Mouse (Mus musculus) forebrain, embryonic 11.5 days (tissue): ENCODE measurements around the gene Cox20. TPM values are rescaled to one million over a fixed set of nuclear protein-coding genes. Genes with fewer than 3 reads are reported as not detected.
A peak's percentile ranks its signal among the peaks of the same experiment; 100 is the strongest.

Experiments
- ATAC-seq: fragments of 200-750 bp; cut with Nextera tagmentation; replicated peaks from 2 replicates; pipeline ENCODE4 v1.8.0; 2017; ENCODE audit warnings: moderate TSS enrichment; ENCODE audit not compliant: low FRiP score
- DNase-seq: peaks from one replicate; pipeline ENCODE4 v3.0.0-alpha.2; 2017; ENCODE audit warnings: low spot score
- H3K27ac ChIP-seq: fragments of 300-500 bp; sonication (generic); 2 replicates; pipeline ENCODE4 v1.5.1; 2014; ENCODE audit warnings: low read depth, low read length
- H3K27me3 ChIP-seq: fragments of 300-500 bp; sonication (generic); 2 replicates; pipeline ENCODE4 v1.6.1; 2014; ENCODE audit warnings: mild to moderate bottlenecking, low read length, mixed read lengths; ENCODE audit not compliant: control insufficient read depth, insufficient read depth
- H3K36me3 ChIP-seq: fragments of 300-500 bp; sonication (generic); 2 replicates; pipeline ENCODE4 v1.6.1; 2014; ENCODE audit warnings: mild to moderate bottlenecking, low read length, moderate library complexity, mixed read lengths; ENCODE audit not compliant: control insufficient read depth, insufficient read depth
- H3K4me1 ChIP-seq: fragments of 300-500 bp; sonication (generic); replicated peaks from 2 replicates; pipeline ENCODE4 v1.6.1; 2014; ENCODE audit warnings: low read length, mixed read lengths; ENCODE audit not compliant: control insufficient read depth, insufficient read depth
- H3K4me2 ChIP-seq: fragments of 300-500 bp; sonication (generic); 2 replicates; pipeline ENCODE4 v1.6.1; 2014; ENCODE audit warnings: low read depth, mild to moderate bottlenecking, low read length, moderate library complexity, mixed read lengths; ENCODE audit not compliant: severe bottlenecking
- H3K4me3 ChIP-seq: fragments of 300-500 bp; sonication (generic); 2 replicates; pipeline ENCODE4 v1.5.1; 2014; ENCODE audit warnings: low read depth, low read length
- H3K9ac ChIP-seq: fragments of 300-500 bp; sonication (generic); 2 replicates; pipeline ENCODE4 v1.6.1; 2014; ENCODE audit warnings: low read length
- H3K9me3 ChIP-seq: fragments of 300-500 bp; sonication (generic); 2 replicates; pipeline ENCODE4 v1.6.1; 2016; ENCODE audit warnings: low read length, mixed read lengths; ENCODE audit not compliant: control insufficient read depth
- WGBS: fragments of 180-500 bp; shearing (Covaris S2); extraction: QIAGEN DNeasy Blood & Tissue Kit; methylation state at CpG from one replicate; pipeline ENCODE4 v1.1.7; 2014; 5-methylcytosine and 5-hydroxymethylcytosine counted together
- polyA plus RNA-seq: library from polyadenylated mRNA; unstranded; fragments of >200 nt; fragmentation: Nextera tagmentation; extraction: Ambion mirVana; gene quantifications from 2 replicates; pipeline ENCODE4 v1.2.1, GENCODE M21; 2014

The Cox20 gene
- polyA plus RNA-seq, 1 experiment from 2014 or later, result 112 TPM

GRCm38 (mm10) chr1:178324568-178324967 lies 5.6 kb downstream of the Cox20 start:
- Histone ChIP-seq H3K4me1 (peaks cover 13% of the 10 kb centered on the region), H3K9ac (no peak overlapping the region), H3K9me3 (no peaks in the 10 kb centered on the region), H3K4me2 (no peak overlapping the region), H3K27me3 (no peaks in the 10 kb centered on the region), H3K4me3 (no peak overlapping the region), H3K27ac (no peak overlapping the region), H3K36me3 (peaks cover 10% of the 10 kb centered on the region; the same call in 1 of the 2 replicates)
- ATAC-seq (no peak), DNase-seq (no peak)
- WGBS, result 97% methylated on average over 1 of the region's 1 CpGs

- Histone ChIP-seq H3K4me3 (no peak overlapping the region), H3K27ac (no peak overlapping the region), H3K36me3 (peaks cover 10% of the 10 kb centered on the region; the same call in 1 of the 2 replicates), H3K4me2 (no peak overlapping the region), H3K9ac (no peak overlapping the region), H3K27me3 (no peaks in the 10 kb centered on the region), H3K9me3 (no peaks in the 10 kb centered on the region), H3K4me1 (peaks cover under 1% of the 10 kb centered on the region)
- WGBS, result 92% methylated on average over 1 of the region's 1 CpGs
- no peak for DNase-seq
- no peak for ATAC-seq
Measured at GRCm38 (mm10) chr1:178326357-178326756, 7.4 kb downstream of the Cox20 start.

GRCm38 (mm10) chr1:178326950-178327349 lies 8.0 kb downstream of the Cox20 start:
- Histone ChIP-seq H3K27ac (no peak overlapping the region), H3K4me3 (no peak overlapping the region), H3K4me2 (no peak overlapping the region), H3K9ac (no peak overlapping the region), H3K27me3 (no peaks in the 10 kb centered on the region), H3K36me3 (peaks cover 15% of the 10 kb centered on the region), H3K4me1 (no peaks in the 10 kb centered on the region; the same call in 1 of the 2 replicates), H3K9me3 (no peaks in the 10 kb centered on the region)
- DNase-seq (no peak), ATAC-seq (no peak)
- WGBS, result 90% methylated on average over 1 of the region's 1 CpGs

DNA sequence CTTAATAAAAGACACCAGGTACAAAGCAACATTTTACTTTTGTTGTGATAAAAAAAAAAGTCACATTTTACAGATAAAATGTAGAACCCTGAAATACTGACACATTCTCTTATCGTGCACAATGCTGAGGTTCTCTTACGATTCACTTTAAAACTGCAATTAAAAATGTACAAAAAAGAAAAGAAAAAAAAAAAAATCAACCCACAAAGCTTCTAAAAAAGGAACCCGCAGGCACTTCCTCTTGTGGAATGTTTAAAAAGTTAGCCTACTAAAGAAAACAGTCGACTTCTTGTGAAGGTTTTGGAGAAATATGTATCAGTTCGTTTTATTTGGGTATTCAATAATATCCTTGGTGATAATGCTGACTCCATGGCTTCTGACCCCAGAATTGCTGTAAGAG lies 10.1 kb downstream of the Cox20 start:
- Histone ChIP-seq H3K27ac (no peak overlapping the region), H3K4me1 (peaks cover under 1% of the 10 kb centered on the region; the same call in 1 of the 2 replicates), H3K27me3 (no peaks in the 10 kb centered on the region), H3K4me2 (no peak overlapping the region), H3K36me3 (peaks cover 17% of the 10 kb centered on the region), H3K9me3 (no peaks in the 10 kb centered on the region), H3K9ac (no peak overlapping the region), H3K4me3 (no peak overlapping the region)
- DNase-seq, result no peak
- WGBS, result 88% methylated on average over 5 of the region's 5 CpGs
- ATAC-seq, result no peak

- H3K36me3 ChIP-seq, result peaks cover 21% of the 10 kb centered on the region
- H3K4me1 ChIP-seq, result peaks cover 6% of the 10 kb centered on the region; the same call in 1 of the 2 replicates
- H3K4me3 ChIP-seq, result no peak overlapping the region
- H3K27me3 ChIP-seq, result no peaks in the 10 kb centered on the region
- WGBS, result 89% methylated on average over 6 of the region's 6 CpGs
- DNase-seq, result no peak
- no peak overlapping the region for H3K27ac ChIP-seq
- H3K9ac ChIP-seq, result no peak overlapping the region
- H3K4me2 ChIP-seq, result no peak overlapping the region
- no peak for ATAC-seq
- no peaks in the 10 kb centered on the region for H3K9me3 ChIP-seq
Measured at GRCm38 (mm10) chr1:178329946-178330345, 11.0 kb downstream of the Cox20 start.

- Histone ChIP-seq H3K9me3 (no peaks in the 10 kb centered on the region), H3K36me3 (peaks cover 19% of the 10 kb centered on the region), H3K4me3 (peak overlapping the region; percentile 100), H3K27ac (peak overlapping the region; percentile 99; the same call in 1 of the 2 replicates), H3K27me3 (no peaks in the 10 kb centered on the region), H3K9ac (peak overlapping the region; percentile 100), H3K4me2 (peak overlapping the region; percentile 55), H3K4me1 (peaks cover 6% of the 10 kb centered on the region; the same call in 1 of the 2 replicates)
- 0% methylated on average over 16 of the region's 16 CpGs for WGBS
- no peak for DNase-seq
- no peak for ATAC-seq
Measured at GRCm38 (mm10) chr1:178335860-178336261, 16.9 kb downstream of the Cox20 start.

DNA sequence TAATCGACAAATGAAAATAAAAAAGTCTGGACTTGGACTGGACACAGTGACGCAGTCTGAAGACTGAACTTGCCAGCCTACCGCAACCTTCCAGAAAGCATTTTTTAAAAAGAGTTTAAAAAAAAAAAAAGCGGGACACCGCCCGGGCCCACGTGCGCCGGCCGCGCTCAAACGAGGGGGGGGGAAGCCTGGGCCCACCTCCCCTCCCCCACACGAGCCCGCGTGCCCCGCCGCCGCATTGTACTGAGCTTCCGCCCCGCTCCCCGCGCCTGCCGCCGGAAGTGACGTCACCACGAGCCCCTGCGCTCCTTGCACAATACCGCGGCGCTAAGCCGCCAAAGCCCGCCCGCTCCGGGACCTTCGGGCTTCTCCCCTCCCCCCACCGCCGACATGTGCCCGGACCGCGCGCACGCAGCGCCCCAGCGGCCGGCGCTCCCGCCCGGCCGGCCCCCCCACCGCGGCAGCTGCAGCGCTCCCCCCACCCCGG lies 17.4 kb downstream of the Cox20 start:
- Histone ChIP-seq H3K36me3 (peaks cover 19% of the 10 kb centered on the region), H3K4me1 (peaks cover 6% of the 10 kb centered on the region; the same call in 1 of the 2 replicates), H3K9me3 (no peaks in the 10 kb centered on the region), H3K4me3 (peak overlapping the region; percentile 100), H3K4me2 (peak overlapping the region; percentile 55; the same call in 1 of the 2 replicates), H3K9ac (peak overlapping the region; percentile 100), H3K27ac (peak overlapping the region; percentile 99), H3K27me3 (no peaks in the 10 kb centered on the region)
- 0% methylated on average over 38 of the region's 53 CpGs for WGBS
- DNase-seq, result peak; percentile 98
- ATAC-seq, result peak; percentile 93

DNA sequence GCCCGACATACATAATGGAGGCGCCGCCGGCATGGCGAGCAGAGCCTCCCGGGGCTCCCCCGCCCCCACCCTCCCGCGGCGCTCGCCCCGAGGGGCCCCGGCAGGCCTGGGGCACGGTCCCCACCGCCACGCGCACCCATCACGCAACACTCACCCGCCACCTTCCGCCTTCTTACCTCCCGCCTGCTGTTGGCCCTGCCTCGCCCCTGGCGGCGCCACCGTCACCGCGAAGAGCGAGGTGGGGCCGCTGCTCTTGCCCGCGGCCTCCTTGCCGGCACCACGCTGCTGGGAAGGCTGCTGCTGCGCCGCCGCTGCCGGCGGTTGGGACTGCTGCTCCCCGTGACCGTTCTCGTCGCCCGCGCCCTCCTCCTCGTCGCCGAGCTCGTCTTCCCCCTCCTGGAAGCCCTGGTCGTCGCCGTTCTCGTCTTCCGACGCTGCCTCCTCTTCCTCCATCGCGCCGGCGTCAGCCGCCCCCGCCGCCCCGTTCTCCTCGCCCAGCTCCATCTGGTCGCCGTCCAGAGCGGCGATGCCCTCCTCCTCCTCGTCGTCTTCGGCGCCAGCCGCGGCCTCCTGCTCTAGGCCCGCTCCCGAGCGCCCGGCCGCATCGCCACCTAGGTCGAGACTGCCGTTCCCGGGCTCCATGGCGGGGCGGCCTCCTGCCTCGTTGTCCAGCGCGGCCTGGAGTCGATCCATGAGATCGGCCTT lies 18.0 kb downstream of the Cox20 start:
- under 1% methylated on average over 70 of the region's 89 CpGs for WGBS
- Histone ChIP-seq H3K9me3 (no peaks in the 10 kb centered on the region), H3K4me1 (peaks cover 6% of the 10 kb centered on the region; the same call in 1 of the 2 replicates), H3K36me3 (peaks cover 14% of the 10 kb centered on the region), H3K27ac (peak overlapping the region; percentile 99), H3K4me2 (peak overlapping the region; percentile 15; the same call in 1 of the 2 replicates), H3K9ac (peak overlapping the region; percentile 100), H3K4me3 (peak overlapping the region; percentile 100), H3K27me3 (no peaks in the 10 kb centered on the region)
- DNase-seq (no peak), ATAC-seq (peak; percentile 66)
